Mouse (Mus musculus): Measurements from ENCODE around the gene Tusc2.
"Not testable (repeated sequence)": the region's sequence is repeated elsewhere in the genome, so short reads cannot be mapped to it uniquely, and the experiment has no call there.

DNA sequence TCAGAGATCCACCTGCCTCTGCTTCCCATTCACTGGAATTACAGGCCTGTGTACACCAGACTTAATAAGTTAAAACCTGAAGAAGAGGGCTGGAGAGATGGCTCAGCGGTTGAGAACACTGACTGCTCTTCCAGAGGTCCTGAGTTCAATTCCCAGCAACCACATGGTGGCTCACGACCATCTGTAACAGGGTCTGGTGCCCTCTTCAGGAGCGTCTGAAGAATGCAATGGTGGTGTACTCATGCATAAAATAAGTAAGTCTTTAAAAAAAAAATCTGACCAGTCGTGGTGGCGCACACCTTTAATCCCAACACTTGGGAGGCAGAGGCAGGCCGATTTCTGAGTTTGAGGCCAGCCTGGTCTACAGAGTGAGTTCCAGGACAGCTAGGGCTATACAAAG is 10.7 kb downstream of the Tusc2 start:
- not testable (repeated sequence) for TF ChIP-seq POLR2A (IDR thresholded peaks at IDR 0.05; ENCODE audit: extremely low read depth, insufficient read depth, low read length); CTCF (IDR thresholded peaks at IDR 0.05; ENCODE audit: low read depth, low read length)
